Mouse (Mus musculus) kidney, embryonic 15.5 days (tissue): ENCODE data around the gene Grik3. TPM values are rescaled to one million over a fixed set of nuclear protein-coding genes. Genes with fewer than 3 reads are reported as not detected.

Experiments
- ATAC-seq: fragments of 200-750 bp; cut with Nextera tagmentation; replicated peaks from 2 replicates; pipeline ENCODE4 v1.8.0; 2017; ENCODE audit warnings: moderate TSS enrichment; ENCODE audit not compliant: low FRiP score
- H3K27ac ChIP-seq: fragments of 300-500 bp; sonication (generic); 2 replicates; pipeline ENCODE4 v1.5.1; 2015; ENCODE audit warnings: mild to moderate bottlenecking, inconsistent platforms
- H3K27me3 ChIP-seq: fragments of 300-500 bp; sonication (generic); 2 replicates; pipeline ENCODE4 v1.6.1; 2015; ENCODE audit warnings: inconsistent platforms
- H3K36me3 ChIP-seq: fragments of 300-500 bp; sonication (generic); 2 replicates; pipeline ENCODE4 v1.6.1; 2015; ENCODE audit warnings: inconsistent platforms
- H3K4me1 ChIP-seq: fragments of 300-500 bp; sonication (generic); 2 replicates; pipeline ENCODE4 v1.6.1; 2015; ENCODE audit warnings: inconsistent platforms
- H3K4me2 ChIP-seq: fragments of 300-500 bp; sonication (generic); 2 replicates; pipeline ENCODE4 v1.6.1; 2015; ENCODE audit warnings: moderate library complexity, mild to moderate bottlenecking, inconsistent platforms
- H3K4me3 ChIP-seq: fragments of 300-500 bp; sonication (generic); replicated peaks from 2 replicates; pipeline ENCODE4 v1.5.1; 2015; ENCODE audit warnings: mild to moderate bottlenecking, inconsistent platforms
- H3K9ac ChIP-seq: fragments of 300-500 bp; sonication (generic); 2 replicates; pipeline ENCODE4 v1.6.1; 2015; ENCODE audit warnings: mild to moderate bottlenecking, inconsistent platforms
- H3K9me3 ChIP-seq: fragments of 300-500 bp; sonication (generic); replicated peaks from 2 replicates; pipeline ENCODE4 v1.6.1; 2016; ENCODE audit warnings: inconsistent platforms
- WGBS: fragments of 180-500 bp; shearing (Covaris S2); methylation state at CpG from one replicate; pipeline ENCODE4 v1.1.7; 2015; ENCODE audit warnings: mixed read lengths; 5-methylcytosine and 5-hydroxymethylcytosine counted together
- polyA plus RNA-seq: library from polyadenylated mRNA; unstranded; fragments of >200 nt; fragmentation: Nextera tagmentation; extraction: Ambion mirVana; gene quantifications from 2 replicates; pipeline ENCODE4 v1.2.1, GENCODE M21; 2015

Grik3 gene
- polyA plus RNA-seq, 1 experiment from 2014 or later, result 0.05 TPM

GRCm38 (mm10) chr4:125534449-125534848 lies 43.9 kb downstream of the Grik3 start:
- Histone ChIP-seq H3K4me1 (0 out of 2 replicates have a peak, but pooled peaks cover 3% of the 10 kb centered on the region), H3K9ac (no peak overlapping the region), H3K4me3 (no peak overlapping the region), H3K4me2 (no peak overlapping the region), H3K9me3 (no peaks in the 10 kb centered on the region), H3K27ac (no peak overlapping the region), H3K27me3 (peaks cover 57% of the 10 kb centered on the region), H3K36me3 (no peaks in the 10 kb centered on the region)
- no peak for ATAC-seq
- 5% methylated on average over 8 of the region's 8 CpGs for WGBS

- H3K4me1 ChIP-seq, result 0 out of 2 replicates have a peak, but pooled peaks cover 3% of the 10 kb centered on the region
- H3K9ac ChIP-seq, result no peak overlapping the region
- H3K4me3 ChIP-seq, result no peak overlapping the region
- ATAC-seq, result no peak
- H3K27ac ChIP-seq, result no peak overlapping the region
- WGBS, result 9% methylated on average over 11 of the region's 11 CpGs
- H3K9me3 ChIP-seq, result no peaks in the 10 kb centered on the region
- H3K4me2 ChIP-seq, result no peak overlapping the region
- H3K36me3 ChIP-seq, result no peaks in the 10 kb centered on the region
- H3K27me3 ChIP-seq, result peaks cover 57% of the 10 kb centered on the region
Observed at GRCm38 (mm10) chr4:125534991-125535401, 44.5 kb downstream of the Grik3 start.

GRCm38 (mm10) chr4:125535465-125535864 lies 45.0 kb downstream of the Grik3 start:
- no peak for ATAC-seq
- 0 out of 2 replicates have a peak, but pooled peaks cover 3% of the 10 kb centered on the region for H3K4me1 ChIP-seq
- H3K27me3 ChIP-seq, result peaks cover 57% of the 10 kb centered on the region
- no peaks in the 10 kb centered on the region for H3K36me3 ChIP-seq
- H3K9me3 ChIP-seq, result no peaks in the 10 kb centered on the region
- 10% methylated on average over 7 of the region's 7 CpGs for whole genome bisulfite sequencing
- no peak overlapping the region for H3K27ac ChIP-seq
- no peak overlapping the region for H3K9ac ChIP-seq
- no peak overlapping the region for H3K4me2 ChIP-seq
- no peak overlapping the region for H3K4me3 ChIP-seq

GRCm38 (mm10) chr4:125535977-125536376 lies 45.5 kb downstream of the Grik3 start:
- WGBS, result 55% methylated on average over 4 of the region's 4 CpGs

GRCm38 (mm10) chr4:125538301-125538965 lies 47.9 kb downstream of the Grik3 start:
- Histone ChIP-seq H3K27me3 (peaks cover 47% of the 10 kb centered on the region), H3K4me2 (no peak overlapping the region), H3K4me1 (0 out of 2 replicates have a peak, but pooled peaks cover 3% of the 10 kb centered on the region), H3K27ac (no peak overlapping the region), H3K4me3 (no peak overlapping the region), H3K9me3 (no peaks in the 10 kb centered on the region), H3K9ac (no peak overlapping the region), H3K36me3 (no peaks in the 10 kb centered on the region)
- WGBS, result 12% methylated on average over 3 of the region's 3 CpGs
- no peak for ATAC-seq

More at GRCm38 (mm10) chr4:125535977-125536376, 45.5 kb downstream of the Grik3 start:
- Histone ChIP-seq H3K36me3 (no peaks in the 10 kb centered on the region), H3K27ac (no peak overlapping the region), H3K4me1 (0 out of 2 replicates have a peak, but pooled peaks cover 3% of the 10 kb centered on the region), H3K27me3 (peaks cover 57% of the 10 kb centered on the region), H3K9ac (no peak overlapping the region), H3K4me2 (no peak overlapping the region), H3K4me3 (no peak overlapping the region), H3K9me3 (no peaks in the 10 kb centered on the region)
- no peak for ATAC-seq

- no peak overlapping the region for H3K4me2 ChIP-seq
- H3K4me3 ChIP-seq, result no peak overlapping the region
- H3K9ac ChIP-seq, result no peak overlapping the region
- ATAC-seq, result no peak
- no peaks in the 10 kb centered on the region for H3K4me1 ChIP-seq
- no peaks in the 10 kb centered on the region for H3K9me3 ChIP-seq
- H3K27ac ChIP-seq, result no peak overlapping the region
- peaks cover 36% of the 10 kb centered on the region for H3K27me3 ChIP-seq
- H3K36me3 ChIP-seq, result no peaks in the 10 kb centered on the region
- 80% methylated on average over 9 of the region's 9 CpGs for WGBS
Observed at GRCm38 (mm10) chr4:125539617-125540016, 49.1 kb downstream of the Grik3 start.

- no peak overlapping the region for H3K4me3 ChIP-seq
- H3K36me3 ChIP-seq, result no peaks in the 10 kb centered on the region
- no peak overlapping the region for H3K9ac ChIP-seq
- no peak overlapping the region for H3K4me2 ChIP-seq
- no peak for ATAC-seq
- H3K27ac ChIP-seq, result no peak overlapping the region
- no peaks in the 10 kb centered on the region for H3K4me1 ChIP-seq
- H3K9me3 ChIP-seq, result no peaks in the 10 kb centered on the region
- peaks cover 41% of the 10 kb centered on the region for H3K27me3 ChIP-seq
- WGBS, result 85% methylated on average over 5 of the region's 5 CpGs
Observed at GRCm38 (mm10) chr4:125543171-125543570, 52.7 kb downstream of the Grik3 start.

GRCm38 (mm10) chr4:125544947-125545767 lies 54.7 kb downstream of the Grik3 start:
- H3K9ac ChIP-seq, result no peak overlapping the region
- H3K4me2 ChIP-seq, result no peak overlapping the region
- H3K4me1 ChIP-seq, result no peaks in the 10 kb centered on the region
- peaks cover 48% of the 10 kb centered on the region for H3K27me3 ChIP-seq
- no peaks in the 10 kb centered on the region for H3K9me3 ChIP-seq
- no peaks in the 10 kb centered on the region for H3K36me3 ChIP-seq
- no peak for ATAC-seq
- H3K27ac ChIP-seq, result no peak overlapping the region
- WGBS, result 26% methylated on average over 18 of the region's 18 CpGs
- no peak overlapping the region for H3K4me3 ChIP-seq

- ATAC-seq, result no peak
- Histone ChIP-seq H3K27me3 (peaks cover 48% of the 10 kb centered on the region), H3K4me3 (no peak overlapping the region), H3K36me3 (no peaks in the 10 kb centered on the region), H3K27ac (no peak overlapping the region), H3K4me1 (no peaks in the 10 kb centered on the region), H3K4me2 (no peak overlapping the region), H3K9ac (no peak overlapping the region), H3K9me3 (no peaks in the 10 kb centered on the region)
- 43% methylated on average over 7 of the region's 7 CpGs for WGBS
Observed at GRCm38 (mm10) chr4:125545768-125546220, 55.3 kb downstream of the Grik3 start.

GRCm38 (mm10) chr4:125548190-125548589 lies 57.7 kb downstream of the Grik3 start:
- Histone ChIP-seq H3K27me3 (peaks cover 48% of the 10 kb centered on the region), H3K27ac (no peak overlapping the region), H3K4me2 (no peak overlapping the region), H3K9me3 (no peaks in the 10 kb centered on the region), H3K9ac (no peak overlapping the region), H3K36me3 (no peaks in the 10 kb centered on the region), H3K4me3 (no peak overlapping the region), H3K4me1 (no peaks in the 10 kb centered on the region)
- no peak for ATAC-seq
- 52% methylated on average over 5 of the region's 5 CpGs for WGBS

GRCm38 (mm10) chr4:125553754-125554153 lies 63.3 kb downstream of the Grik3 start:
- no peak overlapping the region for H3K4me3 ChIP-seq
- peaks cover 17% of the 10 kb centered on the region for H3K4me1 ChIP-seq
- no peak overlapping the region for H3K9ac ChIP-seq
- no peak for ATAC-seq
- H3K27ac ChIP-seq, result no peak overlapping the region
- no peak overlapping the region for H3K4me2 ChIP-seq
- H3K36me3 ChIP-seq, result no peaks in the 10 kb centered on the region
- H3K9me3 ChIP-seq, result no peaks in the 10 kb centered on the region
- 85% methylated on average over 9 of the region's 9 CpGs for WGBS
- H3K27me3 ChIP-seq, result peaks cover 46% of the 10 kb centered on the region
